Comparison of ENCODE assay signal across 15 mouse cellular contexts in the genomic region with DNA sequence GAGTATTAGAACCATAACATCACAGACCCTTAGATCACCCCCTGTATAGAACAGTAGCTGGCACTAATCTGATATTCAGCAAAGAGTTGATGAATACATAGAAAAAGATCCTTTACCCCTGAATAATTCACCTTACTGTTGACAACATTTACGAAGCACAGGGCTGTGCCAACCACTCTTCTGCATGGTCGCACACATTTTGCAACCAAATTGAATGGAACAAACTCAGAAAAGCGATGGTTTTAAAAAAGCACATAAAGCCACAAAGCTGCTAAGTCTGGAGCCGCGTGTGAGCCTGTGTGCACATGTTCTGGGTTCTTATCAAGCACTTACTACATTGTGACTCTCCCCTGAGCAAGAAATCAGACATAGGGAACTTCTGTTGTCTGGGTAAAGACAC.
DNase-seq lines count a peak whose midpoint lies in the region; ATAC-seq lines count a peak whose summit lies in the region.
"Had no signal": no experiment of that assay in that cellular context is flagged by ENCODE, and none has a peak within 500 bp of the region (broad histone marks: within the 10 kb centered on the region; RNA-seq: fewer than 3 reads in every experiment).

No protein-coding gene starts in this region.

- H3K4me1 ChIP-seq in forebrain, embryonic 13.5 days: peaks cover 16% of the 10 kb centered on the region
- H3K4me1 ChIP-seq in forebrain, embryonic 10.5 days: peaks cover 24% of the 10 kb centered on the region
- peaks cover 21% of the 10 kb centered on the region for H3K4me1 ChIP-seq in neural tube, embryonic 13.5 days (replicated peaks)

- no peaks in the 10 kb centered on the region for H3K36me3 ChIP-seq in forebrain, embryonic 13.5 days (ENCODE audit: poor library complexity, severe bottlenecking)
- no peaks in the 10 kb centered on the region for H3K36me3 ChIP-seq in forebrain, embryonic 10.5 days (replicated peaks)
- H3K36me3 ChIP-seq in neural tube, embryonic 13.5 days: no peaks in the 10 kb centered on the region
- H3K36me3 ChIP-seq: heart, embryonic 13.5 days; limb, embryonic 12.5 days; midbrain, embryonic 15.5 days had no signal

- H3K9me3 ChIP-seq in forebrain, embryonic 13.5 days (replicated peaks): no peaks in the 10 kb centered on the region
- H3K9me3 ChIP-seq in forebrain, embryonic 10.5 days: no peaks in the 10 kb centered on the region
- no peaks in the 10 kb centered on the region for H3K9me3 ChIP-seq in neural tube, embryonic 13.5 days
- H3K9me3 ChIP-seq: heart, embryonic 13.5 days; limb, embryonic 12.5 days; midbrain, embryonic 15.5 days had no signal

- WGBS in forebrain, embryonic 13.5 days: 30% methylated on average over 5 of the region's 5 CpGs
- 74% methylated on average over 5 of the region's 5 CpGs for WGBS in forebrain, embryonic 10.5 days
- WGBS in neural tube, embryonic 13.5 days: 61% methylated on average over 5 of the region's 5 CpGs

- ATAC-seq in forebrain, embryonic 13.5 days: peak; percentile 86
- no peak for ATAC-seq in neural tube, embryonic 13.5 days (ENCODE audit: low read depth)
- ATAC-seq: intestine, embryonic 16.5 days; lung, postnatal 0 days had no signal

- DNase-seq in forebrain, embryonic 10.5 days (ENCODE audit: extremely low spot score, low spot score): no peak
- no peak for DNase-seq in neural tube, embryonic 10.5 days (ENCODE audit: extremely low spot score, low spot score)
- peak; percentile 61 to 64 for DNase-seq in cerebellum, postnatal 10 days
- no peak for DNase-seq in layer of hippocampus, postnatal 25 days (ENCODE audit: extremely low spot score in 1 of 2, low spot score in 1 of 2)
- DNase-seq in urinary bladder, postnatal 4 days (ENCODE audit: low spot score in 2 of 2): no peak
- DNase-seq: right cerebral cortex, postnatal 14 days; thymus, postnatal 36 days had no signal

- H3K4me2 ChIP-seq in forebrain, embryonic 13.5 days: no peak overlapping the region
- no peak overlapping the region for H3K4me2 ChIP-seq in neural tube, embryonic 13.5 days
- H3K4me2 ChIP-seq: heart, embryonic 13.5 days; limb, embryonic 12.5 days; midbrain, embryonic 15.5 days had no signal

- no peak overlapping the region for H3K9ac ChIP-seq in forebrain, embryonic 13.5 days
- H3K9ac ChIP-seq in neural tube, embryonic 13.5 days: no peak overlapping the region
- H3K9ac ChIP-seq: heart, embryonic 13.5 days; limb, embryonic 12.5 days; liver, embryonic 14.5 days; midbrain, embryonic 15.5 days had no signal

- H3K27me3 ChIP-seq in forebrain, embryonic 13.5 days: no peaks in the 10 kb centered on the region
- no peaks in the 10 kb centered on the region for H3K27me3 ChIP-seq in forebrain, embryonic 10.5 days (ENCODE audit: poor library complexity, severe bottlenecking)
- no peaks in the 10 kb centered on the region for H3K27me3 ChIP-seq in neural tube, embryonic 13.5 days
- H3K27me3 ChIP-seq: heart, embryonic 13.5 days; midbrain, embryonic 15.5 days had no signal

- no peak overlapping the region for H3K4me3 ChIP-seq in forebrain, embryonic 13.5 days
- no peak overlapping the region for H3K4me3 ChIP-seq in forebrain, embryonic 10.5 days
- H3K4me3 ChIP-seq in neural tube, embryonic 13.5 days: no peak overlapping the region
- H3K4me3 ChIP-seq: heart, embryonic 13.5 days; limb, embryonic 12.5 days; midbrain, embryonic 15.5 days had no signal

- H3K27ac ChIP-seq in forebrain, embryonic 13.5 days: peak overlapping the region; percentile 77
- no peak overlapping the region for H3K27ac ChIP-seq in forebrain, embryonic 10.5 days
- 0 out of 2 replicates have a peak overlapping the region, but pooled peaks have one; percentile 56 for H3K27ac ChIP-seq in neural tube, embryonic 13.5 days (replicated peaks)
- H3K27ac ChIP-seq: heart, embryonic 13.5 days; limb, embryonic 12.5 days; liver, embryonic 14.5 days; midbrain, embryonic 15.5 days had no signal

Comparison
In these comparisons a context has a peak if more than half of its experiments do, and no peak if none do; other contexts are left out.
1. DNase-seq: peak in cerebellum, postnatal 10 days (2 of 2); none in forebrain, embryonic 10.5 days (single experiment), neural tube, embryonic 10.5 days (single experiment), layer of hippocampus, postnatal 25 days (0 of 2) and urinary bladder, postnatal 4 days (0 of 2).